10 mouse cellular contexts compared by ENCODE assay signal in the genomic region with DNA sequence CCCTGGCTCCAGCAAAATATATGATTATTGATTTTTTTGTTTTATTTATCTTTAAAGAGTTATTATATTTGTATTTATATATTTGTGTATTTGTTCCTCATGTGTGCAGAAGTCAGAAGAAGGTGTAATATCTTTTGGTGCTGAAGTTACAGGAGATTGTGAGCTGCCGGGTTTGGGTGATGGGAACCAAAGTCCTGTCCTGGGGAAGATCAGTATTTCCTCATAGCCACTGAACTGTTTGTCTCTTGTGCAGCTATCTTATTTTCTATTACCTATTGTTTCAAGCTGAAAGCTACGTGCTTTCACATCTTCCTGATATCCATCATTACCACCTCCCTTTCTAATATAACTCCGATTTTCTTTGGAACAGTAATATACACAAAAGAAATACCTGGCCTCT. TPM values are rescaled to one million over a fixed set of nuclear protein-coding genes. Genes with fewer than 3 reads are reported as not detected.
A peak's percentile ranks its signal among the peaks of the same experiment; 100 is the strongest.
DNase-seq lines count a peak whose midpoint lies in the region; ATAC-seq and TF ChIP-seq lines count a peak whose summit lies in the region.
"Had no signal": no experiment of that assay in that cellular context is flagged by ENCODE, and none has a peak within 500 bp of the region (broad histone marks: within the 10 kb centered on the region; RNA-seq: fewer than 3 reads in every experiment).

No protein-coding gene starts in this region.

- peaks cover 14% of the 10 kb centered on the region for H3K27me3 ChIP-seq in heart, embryonic 13.5 days (replicated peaks)
- H3K27me3 ChIP-seq in E14TG2a.4 (ENCODE audit: insufficient read depth, low read length): no peaks in the 10 kb centered on the region
- H3K27me3 ChIP-seq in forebrain, postnatal 0 days (ENCODE audit: insufficient read depth, low read length): no peaks in the 10 kb centered on the region

- H3K9me3 ChIP-seq in heart, embryonic 13.5 days: no peaks in the 10 kb centered on the region
- no peaks in the 10 kb centered on the region for H3K9me3 ChIP-seq in E14TG2a.4 (ENCODE audit: low read length)
- no peaks in the 10 kb centered on the region for H3K9me3 ChIP-seq in forebrain, postnatal 0 days (ENCODE audit: low read length)

- peaks cover 48% of the 10 kb centered on the region for H3K79me2 ChIP-seq in macrophage (ENCODE audit: inconsistent target)

- no peak for TF ChIP-seq CTCF in E14TG2a.4 (conservative IDR thresholded peaks at IDR 0.05; ENCODE audit: low read length)
- TF ChIP-seq CTCF in forebrain, postnatal 0 days (IDR thresholded peaks at IDR 0.05; ENCODE audit: low read depth): no peak

- DNase-seq in heart, adult 8-10 months (ENCODE audit: low spot score): no peak
- no peak for DNase-seq in forebrain, postnatal 0 days
- no peak for DNase-seq in Muller cell, postnatal 12 days (ENCODE audit: inconsistent ontology term)
- no peak for DNase-seq in embryo, embryonic 11 days
- DNase-seq in spleen, postnatal 4 days (ENCODE audit: low spot score in 2 of 2): no peak

- peak overlapping the region; percentile 97; the same call in 1 of the 2 replicates for H3K9ac ChIP-seq in heart, embryonic 13.5 days
- peak overlapping the region; percentile 88; the same call in 1 of the 2 replicates for H3K9ac ChIP-seq in forebrain, postnatal 0 days

- peaks cover 22% of the 10 kb centered on the region for H3K36me3 ChIP-seq in heart, embryonic 13.5 days
- peaks cover 9% of the 10 kb centered on the region for H3K36me3 ChIP-seq in E14TG2a.4 (ENCODE audit: insufficient read depth, low read length)
- H3K36me3 ChIP-seq in forebrain, postnatal 0 days (ENCODE audit: insufficient read depth): peaks cover 8% of the 10 kb centered on the region
- H3K36me3 ChIP-seq in macrophage (ENCODE audit: inconsistent target): peaks cover 4% of the 10 kb centered on the region; the same call in 1 of the 2 replicates

- peak overlapping the region; percentile 87 for H3K4me2 ChIP-seq in heart, embryonic 13.5 days
- H3K4me2 ChIP-seq in forebrain, postnatal 0 days (ENCODE audit: low read depth): peak overlapping the region; percentile 69

- H3K27ac ChIP-seq in heart, embryonic 13.5 days (replicated peaks): peak overlapping the region; percentile 87
- H3K27ac ChIP-seq in forebrain, postnatal 0 days (ENCODE audit: low read depth, low read length): no peak overlapping the region
- H3K27ac ChIP-seq in macrophage: no peak overlapping the region

- peak overlapping the region; percentile 77 for H3K4me3 ChIP-seq in heart, embryonic 13.5 days
- peak overlapping the region; percentile 93 for H3K4me3 ChIP-seq in E14TG2a.4 (replicated peaks; ENCODE audit: low read length)
- H3K4me3 ChIP-seq in forebrain, postnatal 0 days (ENCODE audit: low read depth, low read length): peak overlapping the region; percentile 75
- H3K4me3 ChIP-seq in macrophage (ENCODE audit: inconsistent target): peak overlapping the region; percentile 28

- ATAC-seq in heart, embryonic 13.5 days (ENCODE audit: extremely low read depth, insufficient number of reproducible peaks, low FRiP score, low TSS enrichment): no peak
- ATAC-seq in forebrain, postnatal 0 days: no peak

- WGBS in heart, embryonic 13.5 days: 68% methylated on average over 3 of the region's 3 CpGs
- WGBS in forebrain, postnatal 0 days: 81% methylated on average over 3 of the region's 3 CpGs
- WGBS in macrophage (ENCODE audit: missing documents): 81% methylated on average over 3 of the region's 3 CpGs

- H3K4me1 ChIP-seq in heart, embryonic 13.5 days: peaks cover 8% of the 10 kb centered on the region
- H3K4me1 ChIP-seq in E14TG2a.4 (replicated peaks; ENCODE audit: low read depth, low read length): no peaks in the 10 kb centered on the region; the same call in 1 of the 2 replicates
- peaks cover 3% of the 10 kb centered on the region; the same call in 1 of the 2 replicates for H3K4me1 ChIP-seq in forebrain, postnatal 0 days (ENCODE audit: insufficient read depth)

RNA-seq across cellular contexts. Expression of gene Uhmk1, which starts 0.4 kb away (rescaled TPM):
- polyA plus RNA-seq in heart, embryonic 13.5 days (2015; fragmentation: Nextera tagmentation; extraction: Ambion mirVana): 5.1 and 5.2 TPM in 2 replicates
- 10 to 100 TPM; 17.7 to 27.8 (median 21.7) TPM for total RNA-seq in heart, adult 8-10 months (2022)
- 34.5 and 44.1 TPM in 2 replicates for total RNA-seq in forebrain, postnatal 0 days (2014; rRNA removed)
- polyA plus RNA-seq in forebrain, postnatal 0 days (2015; fragmentation: Nextera tagmentation; extraction: Ambion mirVana): 4.7 and 6.8 TPM in 2 replicates
- 10 to 100 TPM; 15.4 to 53.2 (median 35.1) TPM for total RNA-seq in macrophage (2018; cell fraction: chromatin; rRNA removed)
- total RNA-seq in macrophage (2018; cell fraction: cytosol; rRNA removed): 100 to 1,000 TPM in 7 of 26 experiments, 10 to 100 TPM in 19; 64.5 to 119 (median 90.6) TPM
- total RNA-seq in macrophage (2018; cell fraction: nucleus; rRNA removed): 100 to 1,000 TPM in 2 of 26 experiments, 10 to 100 TPM in 24; 37.6 to 115 (median 60.7) TPM
- polyA plus RNA-seq in macrophage (2018): 39.0 to 70.1 TPM (median 52.2 TPM) in 3 replicates

RNA-seq across cellular contexts. Expression of gene Sh2d1b2, which starts 17.0 kb away (rescaled TPM):
- not detected in 2 replicates for polyA plus RNA-seq in heart, embryonic 13.5 days (2015; fragmentation: Nextera tagmentation; extraction: Ambion mirVana)
- not detected for total RNA-seq in heart, adult 8-10 months (2022)
- total RNA-seq in forebrain, postnatal 0 days (2014; rRNA removed): not detected in 2 replicates
- polyA plus RNA-seq in forebrain, postnatal 0 days (2015; fragmentation: Nextera tagmentation; extraction: Ambion mirVana): not detected in 2 replicates
- not detected for total RNA-seq in macrophage (2018; cell fraction: chromatin; rRNA removed)
- not detected for total RNA-seq in macrophage (2018; cell fraction: cytosol; rRNA removed)
- not detected for total RNA-seq in macrophage (2018; cell fraction: nucleus; rRNA removed)
- polyA plus RNA-seq in macrophage (2018): not detected in 3 replicates
- total RNA-seq: common myeloid progenitor, adult 5-6 weeks; ES-E14 had no signal

RNA-seq across cellular contexts. Expression of gene Uap1, which starts 40.8 kb away (rescaled TPM):
- 42.4 and 46.1 TPM in 2 replicates for polyA plus RNA-seq in heart, embryonic 13.5 days (2015; fragmentation: Nextera tagmentation; extraction: Ambion mirVana)
- total RNA-seq in heart, adult 8-10 months (2022): 10 to 100 TPM; 42.8 to 53.0 (median 45.1) TPM
- 47.6 and 48.5 TPM in 2 replicates for total RNA-seq in forebrain, postnatal 0 days (2014; rRNA removed)
- polyA plus RNA-seq in forebrain, postnatal 0 days (2015; fragmentation: Nextera tagmentation; extraction: Ambion mirVana): 49.0 and 58.0 TPM in 2 replicates
- 10 to 100 TPM; 18.2 to 84.7 (median 31.3) TPM for total RNA-seq in macrophage (2018; cell fraction: chromatin; rRNA removed)
- 10 to 100 TPM; 14.5 to 34.3 (median 19.1) TPM for total RNA-seq in macrophage (2018; cell fraction: cytosol; rRNA removed)
- 10 to 100 TPM; 13.5 to 59.3 (median 26.6) TPM for total RNA-seq in macrophage (2018; cell fraction: nucleus; rRNA removed)
- polyA plus RNA-seq in macrophage (2018): 13.5 to 19.3 TPM (median 19.2 TPM) in 3 replicates

Comparison
In these comparisons a context has a peak if more than half of its experiments do, and no peak if none do; other contexts are left out.
1. H3K4me3 ChIP-seq: peak in every context shown above with its lines; median percentile 93 in E14TG2a.4; 77 in heart, embryonic 13.5 days; 75 in forebrain, postnatal 0 days; 28 in macrophage.